Mouse (Mus musculus) erythroblast, embryonic 14.5 days (primary cell): ENCODE measurements around the gene Wnt6.

Experiments used
- GATA1 ChIP-seq: IDR thresholded peaks from 2 replicates; pipeline ENCODE4 v1.6.1; 2012; ENCODE audit warnings: low read length, inconsistent platforms, mixed read lengths
- TAL1 ChIP-seq: IDR thresholded peaks from 3 replicates; pipeline ENCODE4 v1.6.1; 2012; ENCODE audit warnings: low read length, inconsistent platforms, mixed read lengths

DNA sequence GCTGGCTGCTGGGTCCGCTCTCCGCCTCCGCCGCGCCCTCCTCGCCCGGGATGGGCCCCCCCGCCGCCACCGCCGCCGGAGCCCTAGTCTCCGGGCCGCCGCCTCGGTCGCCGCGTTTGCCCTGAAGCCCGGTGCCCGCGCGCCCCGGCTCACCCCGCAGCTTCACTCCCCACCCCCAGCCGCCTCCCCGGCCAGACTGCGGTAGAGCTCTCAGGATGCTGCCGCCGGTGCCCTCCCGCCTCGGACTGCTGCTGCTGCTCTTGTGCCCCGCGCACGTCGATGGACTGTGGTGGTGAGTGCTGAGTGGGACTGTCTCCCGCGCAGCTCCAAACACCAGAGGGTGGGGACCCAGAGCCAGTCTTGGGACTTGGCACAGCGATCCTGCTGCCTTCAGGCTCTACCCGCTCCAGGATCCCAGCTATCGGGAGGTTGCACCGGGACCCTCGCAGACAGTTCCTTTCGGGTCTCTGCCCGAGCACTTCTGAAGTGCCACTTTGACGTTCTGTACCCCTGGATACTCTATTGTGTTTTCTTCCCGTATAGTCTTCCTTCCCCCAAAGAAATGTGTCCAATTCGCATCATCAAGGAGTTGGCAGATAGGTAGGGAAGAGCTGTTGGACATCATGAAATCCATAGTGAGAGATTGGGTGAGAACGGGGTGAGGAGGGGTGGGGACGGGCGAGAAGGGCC is 384 bp downstream of the Wnt6 start:
- TF ChIP-seq TAL1 (no peak), GATA1 (no peak)
